Mouse (Mus musculus) megakaryocyte, adult 5-6 weeks (primary cell): Measurements from ENCODE around the gene Thbs4. TPM values are rescaled to one million over a fixed set of nuclear protein-coding genes. Genes with fewer than 3 reads are reported as not detected.

Source experiments
- ATAC-seq: 2 replicates; pipeline ENCODE4 v1.8.0; 2016; ENCODE audit warnings: mild to moderate bottlenecking, inconsistent platforms; ENCODE audit not compliant: poor library complexity, severe bottlenecking
- total RNA-seq, 2 experiments: library from RNA; stranded (forward) in 1 of 2; stranded (reverse) in 1 of 2; fragments of 153-499, 151-499 nt in 1 of 2; fragments of 221-1000, 200-1000 nt in 1 of 2; gene quantifications; 2 replicates each; pipeline versions ENCODE4 v1.2.3 to v1.2.4; 2015 to 2017

Gene Thbs4
- total RNA-seq, 2 experiments from 2014 or later = not detected

DNA sequence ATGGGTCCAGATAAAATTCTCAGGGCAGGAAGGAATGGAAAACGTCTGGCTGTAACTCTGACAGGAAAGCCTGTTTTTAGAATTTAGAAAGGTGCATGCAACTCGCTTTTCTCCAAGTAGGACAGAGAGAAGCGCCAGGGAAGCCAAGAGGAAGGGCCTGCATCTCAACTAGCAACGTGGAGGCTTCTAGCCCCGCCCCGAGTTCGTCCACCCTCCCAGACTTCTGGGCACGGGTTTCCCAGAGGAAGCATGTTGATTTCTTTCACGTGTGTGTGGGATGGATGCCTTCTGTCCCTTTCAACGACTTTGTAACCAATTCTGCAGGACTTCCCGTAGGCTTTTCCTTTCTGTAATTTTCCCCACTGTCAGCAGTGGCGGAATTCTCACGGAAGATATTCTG lies 64.8 kb downstream of the Thbs4 start:
- ATAC-seq = no peak

DNA sequence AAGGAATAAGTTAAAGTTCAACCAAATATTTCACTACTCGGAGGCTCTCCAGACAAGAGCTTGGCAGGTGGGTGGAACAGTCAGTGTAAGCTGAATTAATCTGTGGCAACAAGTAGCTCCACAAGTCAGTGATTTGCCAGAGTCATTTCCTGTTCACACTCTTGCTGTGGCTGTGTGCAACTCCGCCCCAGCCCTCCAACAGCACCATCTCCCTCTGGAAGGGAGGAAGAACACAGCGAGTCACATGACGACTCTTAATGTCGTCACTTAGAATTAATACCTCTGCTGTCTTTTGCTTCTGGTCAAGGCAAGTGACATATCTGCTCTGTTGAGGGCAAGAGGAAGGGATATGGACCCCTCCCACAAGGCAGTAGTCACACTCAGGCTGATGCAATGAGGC lies 72.2 kb downstream of the Thbs4 start:
- ATAC-seq = peak; percentile 75

DNA sequence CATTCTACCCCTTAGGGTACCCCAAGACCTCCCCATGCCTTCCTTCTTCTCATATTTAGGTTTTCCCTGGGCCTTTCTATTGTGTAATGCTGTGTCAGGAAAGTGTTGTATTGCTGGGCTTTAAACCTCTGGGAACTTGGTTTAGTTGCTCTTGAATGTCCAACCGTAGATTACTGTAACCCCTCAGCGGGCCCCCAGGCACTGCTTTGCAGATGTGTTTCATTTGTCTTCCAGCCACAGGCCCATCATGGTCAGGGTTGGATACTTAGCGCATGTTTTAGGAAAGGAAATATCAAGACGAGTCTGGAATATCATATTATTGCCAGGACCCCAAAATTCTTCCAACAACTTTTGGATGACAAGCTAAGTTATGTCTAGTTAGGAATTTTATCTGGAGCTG lies 73.6 kb downstream of the Thbs4 start:
- ATAC-seq = no peak

DNA sequence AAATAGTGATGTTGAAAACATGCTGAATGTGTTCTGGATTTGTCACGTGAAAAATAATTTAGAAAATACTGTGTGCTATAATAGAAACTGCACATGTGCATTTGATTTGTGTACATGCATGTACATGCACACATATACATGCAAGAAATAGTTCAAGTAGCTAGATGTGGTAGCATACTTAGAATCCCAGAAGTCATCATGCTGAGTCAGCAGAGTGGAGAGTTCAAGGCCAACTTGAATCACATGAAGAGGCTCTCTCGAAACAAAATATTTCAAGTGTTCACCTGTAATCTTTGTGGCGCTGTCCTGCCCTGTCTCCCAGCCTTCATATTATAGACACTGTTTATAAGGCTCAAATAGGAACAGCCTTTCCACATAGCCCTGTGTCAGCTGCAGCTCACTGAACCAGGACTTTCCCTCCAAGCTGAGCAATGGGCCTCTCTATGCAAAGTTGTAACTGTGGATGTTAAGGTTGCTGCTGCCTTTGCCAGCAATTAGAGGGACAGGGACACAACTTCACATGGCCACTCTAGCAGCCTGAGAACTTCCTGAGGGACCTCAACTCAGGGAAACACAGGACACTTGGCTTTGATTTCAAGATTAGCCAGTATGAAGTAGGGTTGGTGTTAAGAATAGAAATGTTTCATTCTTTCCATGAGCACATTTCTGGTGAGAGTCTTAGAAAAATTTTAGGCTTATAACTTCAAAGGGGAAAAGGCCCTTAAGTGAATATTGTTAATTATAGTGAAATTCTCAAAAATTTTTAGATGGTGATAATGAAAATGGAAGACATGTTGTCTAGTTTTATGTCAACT lies 76.6 kb downstream of the Thbs4 start:
- ATAC-seq = no peak

DNA sequence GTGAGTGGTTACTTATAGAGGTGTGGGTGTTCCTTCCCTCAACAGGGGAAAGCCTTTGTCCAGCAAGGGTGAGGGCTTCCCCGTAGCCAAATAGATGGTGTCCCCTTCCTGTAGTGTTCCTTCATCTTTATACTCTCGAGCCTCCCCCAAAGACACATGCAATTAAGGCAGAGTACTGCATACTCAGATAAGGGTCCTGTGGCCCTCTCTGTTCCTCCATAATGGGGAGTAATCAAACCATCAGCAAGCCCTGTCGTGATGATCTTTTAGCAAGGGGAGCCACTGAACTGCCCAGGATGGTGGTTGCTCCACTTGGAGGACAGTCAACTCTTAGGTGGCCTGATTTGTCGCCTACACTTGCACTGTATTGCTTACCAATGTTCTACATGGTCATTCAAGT lies 82.0 kb downstream of the Thbs4 start:
- no peak for ATAC-seq

DNA sequence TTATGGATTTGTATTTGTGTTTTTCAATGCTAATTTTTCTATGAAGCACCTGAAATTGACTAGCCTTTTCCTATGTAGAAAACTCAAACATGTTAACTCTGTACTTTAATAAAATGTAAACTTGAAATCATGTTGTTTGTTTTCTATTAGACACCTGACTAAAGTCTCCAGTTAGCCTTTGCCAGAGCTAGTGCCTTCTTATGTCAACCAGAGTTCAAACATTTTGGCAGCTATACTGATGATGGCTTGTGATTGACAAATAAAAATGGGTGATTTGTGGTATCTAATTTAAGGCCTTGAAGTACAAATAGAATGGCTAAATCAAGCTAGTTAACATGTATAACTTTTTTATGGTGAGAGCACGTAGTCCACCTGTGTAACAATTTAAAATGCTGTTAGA lies 82.8 kb downstream of the Thbs4 start:
- no peak for ATAC-seq

DNA sequence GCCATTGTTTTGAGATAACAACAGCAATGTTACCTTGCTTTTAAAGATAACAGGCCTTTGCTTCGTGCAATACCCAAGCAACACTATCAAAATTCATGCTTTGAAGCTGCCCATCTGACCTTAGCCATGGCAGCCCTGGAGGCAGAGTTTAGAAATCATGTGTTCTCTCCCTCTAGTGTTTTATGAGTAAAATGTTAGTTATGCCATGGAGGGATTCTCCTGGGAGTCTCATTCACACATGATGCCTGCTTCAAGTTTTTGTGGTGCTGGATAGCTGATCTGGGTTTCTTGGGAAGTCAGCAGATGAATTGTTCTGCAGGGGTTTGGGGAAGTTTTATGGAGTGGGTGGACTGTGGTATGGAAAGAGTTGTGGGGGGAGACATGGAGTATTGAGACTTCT lies 84.3 kb downstream of the Thbs4 start:
- ATAC-seq = no peak

DNA sequence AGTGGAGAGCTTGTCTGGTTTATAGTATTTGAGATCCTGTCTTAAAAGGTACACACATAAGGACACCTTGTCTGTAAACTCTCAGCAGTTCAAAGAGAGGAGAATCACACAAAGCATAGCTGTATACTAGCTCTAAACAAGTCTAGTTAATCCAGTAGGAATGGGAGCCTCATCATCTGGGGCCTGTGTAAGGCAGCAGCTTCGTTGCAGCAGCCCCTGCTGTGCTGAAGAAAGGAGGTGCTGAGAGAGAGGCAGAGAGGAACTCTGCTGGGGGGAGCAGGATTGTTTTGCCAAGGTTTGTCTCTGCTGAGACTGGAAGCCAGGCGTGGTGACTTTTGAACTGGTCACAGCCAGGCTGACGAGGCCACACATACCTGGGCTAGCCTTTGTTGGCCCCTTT lies 85.1 kb downstream of the Thbs4 start:
- ATAC-seq = no peak

DNA sequence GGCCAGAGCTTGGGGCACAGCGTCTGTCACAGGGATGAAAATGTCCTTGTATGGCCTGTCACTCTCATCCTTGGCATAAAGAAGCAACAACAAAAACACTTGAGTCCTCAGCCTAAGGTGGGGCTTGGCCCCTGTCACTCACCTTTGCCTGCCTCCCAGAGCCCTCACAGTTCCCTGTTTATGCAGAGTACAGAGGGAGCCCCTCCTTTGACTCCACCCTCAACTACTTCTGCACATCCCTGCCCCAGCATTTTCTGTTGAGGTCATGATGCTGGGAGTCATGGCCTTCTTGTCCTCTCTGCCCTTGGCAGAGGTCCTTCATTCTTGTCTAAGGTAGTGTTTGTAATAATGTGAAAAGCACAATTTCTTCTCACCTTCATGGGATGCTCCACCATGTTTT lies 86.2 kb downstream of the Thbs4 start:
- no peak; the same call in 1 of the 2 replicates for ATAC-seq

DNA sequence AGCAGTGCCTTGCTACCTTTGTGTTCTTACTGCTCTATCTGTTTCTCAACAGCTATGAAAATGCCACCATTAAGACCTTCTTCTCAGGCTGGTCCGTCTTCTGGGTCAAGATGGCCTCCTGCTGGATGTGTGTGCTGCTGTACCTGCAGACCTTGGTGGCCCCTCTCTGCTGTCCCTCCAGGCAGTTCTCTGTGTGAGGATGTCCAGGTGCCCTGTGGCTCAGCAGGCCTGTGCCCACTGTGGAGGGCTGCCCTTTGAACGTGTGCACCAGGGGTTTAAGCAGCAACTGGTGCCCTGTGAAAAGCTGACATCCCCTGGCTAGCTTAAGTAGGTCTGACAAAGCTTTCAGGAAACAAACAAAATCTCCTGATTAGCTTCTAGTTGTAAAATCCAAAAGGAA lies 86.7 kb downstream of the Thbs4 start:
- ATAC-seq = no peak

DNA sequence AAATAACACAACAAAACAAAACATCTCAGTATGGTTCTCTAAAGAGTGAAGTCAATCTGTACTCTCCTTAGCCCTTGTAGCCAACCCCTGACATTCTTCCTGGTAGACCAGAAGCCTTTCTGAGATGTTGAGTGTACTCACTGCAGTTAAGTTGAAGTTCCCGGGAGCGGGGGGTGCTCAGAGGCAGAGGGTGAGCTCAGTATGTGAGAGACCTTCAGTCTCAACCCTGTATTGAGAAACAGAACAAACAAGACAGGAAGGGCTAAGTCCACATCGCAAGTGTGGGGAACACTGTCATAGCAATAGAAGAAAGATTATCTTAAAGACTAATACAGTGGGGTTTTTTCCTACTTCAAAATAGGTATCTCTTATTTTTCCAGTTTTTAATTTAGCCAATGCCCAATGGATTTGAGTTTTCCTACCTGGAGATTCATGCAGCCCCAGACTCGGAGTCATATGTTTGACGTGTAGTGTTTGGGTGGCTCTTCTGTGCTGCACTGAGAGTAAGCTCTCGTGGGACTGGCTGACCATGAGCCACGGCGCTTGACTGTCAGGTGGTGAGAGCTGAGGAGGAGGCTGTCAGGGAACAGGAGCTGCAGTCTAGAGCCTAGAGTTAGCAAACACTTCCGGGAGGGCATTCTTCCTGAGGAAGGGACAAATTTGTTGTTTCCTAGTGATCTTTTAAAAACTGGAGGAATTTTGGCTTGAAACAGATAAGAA lies 88.1 kb downstream of the Thbs4 start:
- ATAC-seq = no peak

DNA sequence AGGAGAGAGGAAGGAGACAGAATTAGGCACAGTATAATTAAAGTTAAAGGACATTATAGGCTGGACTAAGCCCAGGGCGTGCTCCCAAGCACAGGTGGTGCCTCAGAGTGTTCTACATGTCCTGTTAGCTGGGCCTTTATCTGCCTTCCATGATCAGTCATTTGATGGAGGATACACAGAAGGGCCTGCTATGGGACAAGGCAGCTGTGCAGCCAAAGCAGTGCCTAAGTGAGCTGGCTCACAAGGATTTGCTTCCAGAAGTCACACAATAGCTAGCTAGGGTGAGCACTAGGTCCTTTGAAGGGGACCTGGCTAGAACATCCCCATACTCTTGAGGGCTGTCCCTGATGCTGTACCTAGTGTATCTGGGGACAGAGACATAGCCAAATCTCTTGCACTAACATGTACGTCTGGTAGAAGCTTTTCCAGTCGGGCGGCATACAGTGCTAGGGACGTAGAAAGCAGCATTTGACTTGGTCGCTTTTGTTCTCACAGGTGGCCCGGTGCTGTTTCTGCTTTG lies 89.5 kb downstream of the Thbs4 start:
- no peak for ATAC-seq

DNA sequence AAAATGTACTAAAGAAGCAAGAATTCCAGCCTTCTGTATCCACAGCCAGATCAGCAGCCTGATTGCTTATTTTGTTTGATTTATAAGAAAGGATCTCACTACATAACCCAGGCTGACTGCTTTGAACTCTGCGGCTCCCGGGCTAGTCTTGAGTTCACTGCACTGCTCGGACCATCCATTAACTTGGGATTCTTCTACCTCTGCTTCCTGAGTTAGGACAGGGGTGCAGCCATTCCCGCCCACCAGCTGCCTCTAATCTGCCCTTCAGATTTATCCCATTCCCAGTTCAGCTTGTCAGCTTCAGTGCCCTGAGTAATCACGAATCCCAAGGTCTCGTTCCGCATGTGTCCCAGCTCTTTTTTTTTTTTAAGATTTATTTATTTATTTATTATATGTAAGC lies 90.4 kb downstream of the Thbs4 start:
- ATAC-seq = no peak

DNA sequence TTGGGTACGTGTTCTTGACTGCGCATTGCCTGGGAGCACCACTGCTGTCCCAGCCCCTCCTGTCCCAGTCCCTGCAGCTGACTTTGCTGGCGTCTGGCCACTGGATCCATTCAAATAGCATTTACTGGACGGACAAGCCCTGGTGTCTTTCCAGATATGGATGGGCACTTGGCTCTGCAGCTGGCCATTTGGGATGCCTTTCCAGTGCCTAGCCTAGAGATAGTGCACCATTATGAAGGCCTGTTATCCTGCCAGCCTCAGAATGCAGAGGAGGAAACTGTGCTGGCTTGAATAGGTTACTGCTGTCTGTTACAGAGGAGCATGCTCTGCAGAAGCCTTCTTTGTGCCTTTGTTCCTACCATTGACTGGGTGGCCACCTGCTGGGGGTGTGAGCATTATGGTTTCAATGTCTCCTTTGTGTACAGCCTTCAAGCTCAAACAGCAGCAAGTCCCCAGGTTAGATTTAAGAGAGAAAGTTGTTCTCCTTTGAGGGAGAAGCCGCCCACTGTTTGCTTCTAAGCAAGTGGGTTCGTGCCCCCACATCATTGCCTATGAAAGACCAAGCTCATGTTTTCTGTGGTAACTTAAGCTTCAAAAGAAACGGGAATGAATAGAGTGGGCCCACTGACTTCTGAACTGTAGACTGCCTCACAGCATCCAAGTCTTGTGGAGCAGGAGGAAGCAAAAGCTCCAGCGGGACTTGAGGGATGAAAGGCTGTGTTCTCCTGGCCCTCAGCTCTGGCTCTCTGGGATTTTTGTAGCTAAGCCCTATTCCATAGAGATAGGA lies 91.2 kb downstream of the Thbs4 start:
- no peak for ATAC-seq

DNA sequence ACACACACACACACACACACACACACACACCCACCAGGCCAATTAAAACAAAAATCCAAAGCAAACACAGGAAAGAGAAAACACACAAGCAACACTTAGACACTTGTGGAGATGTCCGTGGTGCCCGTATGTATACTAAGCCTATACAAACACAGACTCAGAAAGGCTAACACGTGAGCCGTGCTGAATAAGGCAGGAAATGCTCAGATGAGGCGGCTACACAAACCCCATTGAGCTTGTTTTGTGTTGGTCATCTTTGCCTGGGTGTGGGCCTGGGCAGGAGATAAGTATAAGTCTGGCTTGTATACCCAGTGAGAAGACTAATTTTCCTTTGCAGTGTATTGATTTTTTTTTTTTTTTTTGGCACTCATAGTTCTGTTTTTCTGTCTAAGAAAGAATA lies 92.6 kb downstream of the Thbs4 start:
- no peak for ATAC-seq

Other genes starting within 250 kb of the Thbs4 start
- gene Spz1, start 218.6 kb downstream of the Thbs4 start, total RNA-seq (2015) = not detected in 2 replicates
- gene Spz1, start 218.6 kb downstream of the Thbs4 start, total RNA-seq (2017) = 0.18 TPM in 1 of 2 replicates, not detected in the other
- 10.8 and 12.0 TPM in 2 replicates for gene Serinc5, start 183.7 kb downstream of the Thbs4 start, total RNA-seq (2015)
- gene Serinc5, start 183.7 kb downstream of the Thbs4 start, total RNA-seq (2017) = 9.7 and 11.8 TPM in 2 replicates
- gene Mtx3, start 49.9 kb upstream of the Thbs4 start, total RNA-seq (2015) = 2.3 and 4.1 TPM in 2 replicates
- gene Mtx3, start 49.9 kb upstream of the Thbs4 start, total RNA-seq (2017) = 3.3 TPM in 2 replicates